Mouse (Mus musculus) liver, postnatal 0 days (tissue): ENCODE data around the gene Klc4. TPM values are rescaled to one million over a fixed set of nuclear protein-coding genes. Genes with fewer than 3 reads are reported as not detected.

Experiments
- ATAC-seq: fragments of 200-750 bp; cut with Nextera tagmentation; 2 replicates; pipeline ENCODE4 v1.8.0; 2017; ENCODE audit warnings: mild to moderate bottlenecking, moderate library complexity
- DNase-seq: peaks from one replicate; pipeline ENCODE4 v3.0.0-alpha.2; 2016
- H3K27ac ChIP-seq: fragments of 300-500 bp; sonication (generic); 2 replicates; pipeline ENCODE4 v1.5.1; 2014; ENCODE audit warnings: antibody characterized with exemption, moderate library complexity, mild to moderate bottlenecking, low read depth
- H3K27me3 ChIP-seq: fragments of 300-500 bp; sonication (generic); 2 replicates; pipeline ENCODE4 v1.6.1; 2014; ENCODE audit warnings: low read length, control low read depth, mixed read lengths; ENCODE audit not compliant: insufficient read depth
- H3K36me3 ChIP-seq: fragments of 300-500 bp; sonication (generic); replicated peaks from 2 replicates; pipeline ENCODE4 v1.6.1; 2014; ENCODE audit warnings: mild to moderate bottlenecking, control low read depth, low read length, moderate library complexity, mixed read lengths; ENCODE audit not compliant: insufficient read depth
- H3K4me1 ChIP-seq: fragments of 300-500 bp; sonication (generic); 2 replicates; pipeline ENCODE4 v1.6.1; 2014; ENCODE audit warnings: antibody characterized with exemption, mild to moderate bottlenecking, control low read depth; ENCODE audit not compliant: insufficient read depth
- H3K4me2 ChIP-seq: fragments of 300-500 bp; sonication (generic); 2 replicates; pipeline ENCODE4 v1.6.1; 2014; ENCODE audit warnings: low read depth, mild to moderate bottlenecking, low read length, moderate library complexity, mixed read lengths
- H3K4me3 ChIP-seq: fragments of 300-500 bp; sonication (generic); 2 replicates; pipeline ENCODE4 v1.5.1; 2014; ENCODE audit warnings: low read depth, low read length
- H3K9ac ChIP-seq: fragments of 300-500 bp; sonication (generic); replicated peaks from 2 replicates; pipeline ENCODE4 v1.6.1; 2014; ENCODE audit warnings: mild to moderate bottlenecking, moderate library complexity
- H3K9me3 ChIP-seq: fragments of 300-500 bp; sonication (generic); 2 replicates; pipeline ENCODE4 v1.6.1; 2016; ENCODE audit warnings: mild to moderate bottlenecking, control low read depth, low read length, mixed read lengths
- CTCF ChIP-seq: sonication (generic); IDR thresholded peaks from 2 replicates; pipeline ENCODE4 v1.5.1; 2016; ENCODE audit warnings: antibody characterized with exemption, low read depth
- EP300 ChIP-seq: IDR thresholded peaks from 2 replicates; pipeline ENCODE4 v1.6.1; 2016; ENCODE audit warnings: antibody characterized with exemption, low read depth, mild to moderate bottlenecking
- WGBS: fragments of 180-500 bp; shearing (Covaris S2); extraction: QIAGEN DNeasy Blood & Tissue Kit; methylation state at CpG from one replicate; pipeline ENCODE4 v1.1.7; 2014; ENCODE audit not compliant: insufficient replicate concordance; 5-methylcytosine and 5-hydroxymethylcytosine counted together
- polyA plus RNA-seq: library from polyadenylated mRNA; unstranded; fragments of >200 nt; fragmentation: Nextera tagmentation; extraction: Ambion mirVana; gene quantifications from 2 replicates; pipeline ENCODE4 v1.2.1, GENCODE M21; 2015

Klc4 gene
- polyA plus RNA-seq: 10.7 and 12.6 TPM in 2 replicates

DNA sequence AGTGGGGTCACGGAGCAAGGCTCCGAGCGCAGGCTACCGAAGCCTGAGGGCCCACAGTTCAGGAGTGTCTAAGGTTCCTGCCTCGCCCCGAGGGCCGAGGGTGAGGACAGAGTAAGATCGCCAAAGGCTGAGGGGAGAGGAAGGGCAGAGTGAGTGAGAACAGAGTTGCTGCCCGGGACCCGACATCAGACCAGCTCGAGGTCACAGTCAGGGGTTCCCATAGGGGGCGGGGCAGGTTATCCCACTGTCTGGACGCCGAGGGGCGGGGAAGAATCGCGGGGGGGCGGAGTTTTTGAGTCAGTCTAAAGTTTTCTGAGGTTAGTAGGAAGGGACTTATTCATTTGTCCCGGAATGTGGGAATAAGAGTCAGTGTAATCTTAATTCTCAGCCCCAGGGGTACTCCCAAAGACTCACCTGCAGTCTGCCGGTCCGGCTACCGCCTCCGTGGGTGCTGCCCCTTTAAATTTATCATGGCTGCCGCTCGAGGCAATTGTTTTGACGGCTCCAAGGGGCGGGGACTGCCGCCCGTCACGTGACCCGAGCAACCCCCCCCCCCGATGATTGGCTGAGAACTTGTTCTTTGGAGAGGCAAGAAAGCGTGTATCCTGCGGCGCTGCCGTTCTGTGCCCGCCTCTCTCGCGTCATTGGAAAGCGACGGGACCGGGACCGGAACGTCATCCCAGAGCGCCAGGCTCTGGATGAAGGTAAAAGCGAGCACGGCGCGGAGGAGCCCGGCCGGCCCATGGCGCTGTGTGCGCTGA lies at the start of gene Klc4, which contains the start of gene Mrpl2:
Gene Klc4, minus strand, starts transcription at position 462 of the 761 bp plus-strand sequence.
Gene Mrpl2, plus strand, starts transcription at position 669 of the 761 bp plus-strand sequence.
- Histone ChIP-seq H3K27ac (peak within 1 kb of the TSS; percentile 81), H3K4me1 (peaks cover 27% of the 10 kb centered on the region), H3K9ac (peak within 1 kb of the TSS; percentile 94), H3K9me3 (no peaks in the 10 kb centered on the region), H3K36me3 (peaks cover 16% of the 10 kb centered on the region), H3K4me2 (peak within 1 kb of the TSS; percentile 91), H3K27me3 (no peaks in the 10 kb centered on the region), H3K4me3 (peak within 1 kb of the TSS; percentile 98)
- DNase-seq (peak; percentile 99), ATAC-seq (peak; percentile 84)
- under 1% methylated on average over 53 of the region's 53 CpGs for WGBS
- 0 out of 2 replicates have a peak, but pooled peaks have one; percentile 13 for TF ChIP-seq CTCF
- TF ChIP-seq EP300: peak; percentile 62; the same call in 1 of the 2 replicates

DNA sequence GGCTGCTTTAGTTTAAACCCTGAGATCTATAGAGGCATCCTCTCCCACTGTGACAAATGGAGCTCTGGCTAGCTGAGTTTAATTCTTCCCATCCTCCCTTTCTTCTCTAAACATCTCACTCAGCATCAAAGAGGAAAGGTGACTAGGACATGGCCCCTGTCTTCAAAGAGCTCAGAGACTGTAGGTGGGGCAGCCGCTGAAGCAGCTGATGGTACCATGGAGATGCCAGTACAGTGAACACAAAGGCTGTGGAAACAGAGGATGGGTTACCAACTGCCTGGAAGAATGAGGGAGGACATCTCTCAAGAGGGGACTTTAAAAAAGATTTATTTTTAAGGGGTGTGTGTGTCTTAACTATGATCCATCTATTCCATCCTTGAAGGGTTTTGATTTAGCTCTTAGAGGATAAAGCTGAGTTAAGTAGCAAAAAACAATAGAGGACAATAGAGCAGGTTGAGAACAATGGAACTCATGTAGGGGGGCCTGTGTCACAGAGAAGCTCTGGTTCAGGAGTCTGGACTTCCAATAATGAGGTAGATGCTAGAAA lies 48.8 kb upstream of the Klc4 start:
- peaks cover 7% of the 10 kb centered on the region; the same call in 1 of the 2 replicates for H3K36me3 ChIP-seq
- WGBS: 82% methylated on average over 1 of the region's 1 CpGs
- no peaks in the 10 kb centered on the region for H3K9me3 ChIP-seq
- no peaks in the 10 kb centered on the region for H3K27me3 ChIP-seq
- DNase-seq: no peak
- no peak overlapping the region for H3K27ac ChIP-seq
- no peak for ATAC-seq
- no peak overlapping the region for H3K9ac ChIP-seq
- H3K4me1 ChIP-seq: no peaks in the 10 kb centered on the region
- TF ChIP-seq CTCF: no peak
- TF ChIP-seq EP300: no peak
- no peak overlapping the region for H3K4me3 ChIP-seq
- H3K4me2 ChIP-seq: no peak overlapping the region

DNA sequence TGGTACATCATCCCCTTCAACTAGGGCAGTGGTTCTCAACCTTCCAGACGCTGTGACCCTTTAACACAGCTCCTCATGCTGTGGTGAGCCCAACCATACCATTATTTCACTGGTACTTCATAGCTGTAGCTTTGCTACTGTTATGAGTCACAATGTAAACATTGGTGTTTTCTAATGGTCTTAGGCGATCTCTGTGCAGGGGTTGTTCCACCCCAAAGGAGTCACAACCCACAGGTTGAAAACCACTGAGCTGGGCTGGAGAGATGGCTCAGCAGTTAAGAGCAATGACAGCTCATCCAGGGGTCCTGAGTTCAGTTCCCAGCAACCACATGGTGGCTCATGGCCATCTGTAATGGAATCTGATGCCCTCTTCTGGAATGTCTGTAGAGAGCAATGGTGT lies 45.6 kb upstream of the Klc4 start:
- Histone ChIP-seq H3K4me2 (no peak overlapping the region), H3K9ac (no peak overlapping the region), H3K9me3 (no peaks in the 10 kb centered on the region), H3K27ac (no peak overlapping the region), H3K27me3 (no peaks in the 10 kb centered on the region), H3K36me3 (peaks cover 13% of the 10 kb centered on the region), H3K4me1 (no peaks in the 10 kb centered on the region), H3K4me3 (no peak overlapping the region)
- DNase-seq: no peak
- TF ChIP-seq EP300: no peak
- TF ChIP-seq CTCF: no peak
- 86% methylated on average over 2 of the region's 2 CpGs for WGBS
- ATAC-seq: no peak

DNA sequence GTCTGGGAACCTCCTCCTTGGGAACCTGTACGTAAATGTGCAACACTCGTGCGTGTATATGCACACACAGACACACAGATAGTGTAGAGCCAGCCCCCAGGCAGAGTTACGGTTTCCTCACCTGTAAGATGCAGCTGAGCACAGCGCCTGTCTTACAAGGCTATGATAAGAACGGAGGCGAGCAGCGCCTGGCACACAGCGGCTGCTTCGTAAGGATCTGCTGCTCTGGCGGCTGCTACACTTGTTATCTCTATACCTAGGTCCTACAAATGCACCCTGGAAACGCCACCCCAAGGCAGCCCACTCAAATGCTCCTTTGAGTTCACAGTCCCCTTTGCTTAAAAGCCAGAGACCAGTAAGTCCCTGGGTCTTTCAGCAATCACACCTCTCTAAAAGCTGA lies 44.8 kb upstream of the Klc4 start:
- WGBS: 65% methylated on average over 12 of the region's 12 CpGs
- Histone ChIP-seq H3K27ac (no peak overlapping the region), H3K4me3 (no peak overlapping the region), H3K27me3 (no peaks in the 10 kb centered on the region), H3K4me2 (0 out of 2 replicates have a peak overlapping the region, but pooled peaks have one; percentile 13), H3K9ac (no peak overlapping the region), H3K36me3 (peaks cover 20% of the 10 kb centered on the region), H3K9me3 (no peaks in the 10 kb centered on the region), H3K4me1 (no peaks in the 10 kb centered on the region)
- TF ChIP-seq EP300 (no peak), CTCF (no peak)
- ATAC-seq (peak; percentile 41; the same call in 1 of the 2 replicates), DNase-seq (no peak)

DNA sequence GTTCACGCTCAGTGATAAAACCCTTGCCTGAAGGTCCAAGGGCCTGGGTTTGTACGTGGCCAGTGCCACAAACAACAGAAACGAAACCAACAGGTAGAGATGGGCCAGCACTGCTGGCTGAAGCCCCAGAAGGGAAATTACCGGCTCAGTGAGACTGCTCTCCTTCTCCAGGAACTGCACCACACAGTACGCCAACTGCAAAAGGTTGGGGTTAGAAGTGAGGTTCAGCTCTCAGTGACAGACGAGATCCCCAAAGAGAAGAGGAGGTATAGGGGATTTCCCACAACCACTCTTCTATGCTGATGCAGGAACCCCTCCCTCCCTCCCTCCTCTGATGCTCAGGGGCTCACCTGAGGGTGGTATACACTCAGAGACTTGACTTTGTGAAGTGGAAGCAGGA lies 40.1 kb upstream of the Klc4 start:
- no peak for ATAC-seq
- WGBS: 78% methylated on average over 6 of the region's 6 CpGs
- H3K4me2 ChIP-seq: no peak overlapping the region
- no peak for TF ChIP-seq CTCF
- TF ChIP-seq EP300: no peak
- peaks cover 44% of the 10 kb centered on the region for H3K36me3 ChIP-seq
- no peaks in the 10 kb centered on the region for H3K9me3 ChIP-seq
- no peak overlapping the region for H3K9ac ChIP-seq
- H3K4me1 ChIP-seq: peaks cover 6% of the 10 kb centered on the region
- no peak for DNase-seq
- no peak overlapping the region for H3K27ac ChIP-seq
- no peaks in the 10 kb centered on the region for H3K27me3 ChIP-seq
- no peak overlapping the region for H3K4me3 ChIP-seq

DNA sequence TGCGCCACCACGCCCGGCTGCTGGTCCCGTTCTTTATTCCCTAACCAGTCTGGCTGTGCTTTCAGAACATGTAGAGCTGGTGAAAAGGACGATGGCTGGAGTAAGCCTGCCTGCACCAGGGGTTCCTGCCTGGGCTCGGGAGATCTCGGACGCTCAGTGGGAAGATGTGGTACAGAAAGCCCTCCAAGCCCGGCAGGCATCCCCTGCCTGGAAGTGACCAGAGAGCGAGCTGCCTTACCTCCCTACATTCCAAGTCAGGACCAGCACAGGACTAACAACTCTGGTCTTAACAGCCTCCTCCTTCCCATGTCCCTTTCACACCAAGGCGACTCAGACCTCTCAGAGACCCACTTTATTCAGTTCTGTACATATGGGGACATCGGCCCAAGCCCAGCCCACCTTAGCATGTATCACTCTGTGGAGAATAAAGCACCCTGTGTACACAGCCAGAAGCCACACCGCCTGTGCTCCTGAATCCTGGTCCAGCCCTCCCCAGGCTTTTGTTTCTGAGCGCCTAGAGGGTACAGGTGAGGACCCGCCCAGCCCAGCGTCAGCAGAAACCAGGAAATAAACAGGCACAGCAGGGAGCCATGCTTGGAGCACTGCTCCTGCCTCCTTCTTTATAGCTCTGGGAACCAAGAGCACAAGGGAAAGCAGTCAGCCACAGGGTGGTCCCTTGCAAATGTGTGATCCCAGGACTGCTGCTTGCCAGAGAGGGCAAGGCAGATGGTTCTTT lies 37.0 kb upstream of the Klc4 start:
- Histone ChIP-seq H3K9me3 (no peaks in the 10 kb centered on the region), H3K4me2 (no peak overlapping the region), H3K9ac (no peak overlapping the region), H3K4me3 (no peak overlapping the region), H3K36me3 (peaks cover 46% of the 10 kb centered on the region), H3K4me1 (peaks cover 20% of the 10 kb centered on the region), H3K27ac (no peak overlapping the region), H3K27me3 (no peaks in the 10 kb centered on the region)
- DNase-seq: no peak
- ATAC-seq: no peak
- TF ChIP-seq EP300 (no peak), CTCF (no peak)
- 84% methylated on average over 16 of the region's 16 CpGs for WGBS
